Mouse (Mus musculus) adrenal gland, postnatal 36 days (tissue): ENCODE data around the gene Nnat. TPM values are rescaled to one million over a fixed set of nuclear protein-coding genes. Genes with fewer than 3 reads are reported as not detected.

Experiments used
- DNase-seq, 2 experiments: peaks; one replicate each; pipeline ENCODE4 v3.0.0; 2021; ENCODE audit warnings: mixed read lengths in 1 of 2
- long read RNA-seq, 2 experiments: library from polyadenylated mRNA; stranded (forward); transcript quantifications; one replicate each; pipeline ENCODE4 v2.0.0; 2021; ENCODE audit warnings: borderline sequencing depth in 2 of 2
- total RNA-seq, 2 experiments: library from RNA; stranded (reverse); gene quantifications; 2 replicates each; pipeline ENCODE4 v1.2.3; 2021

The Nnat gene
- 10 to 100 TPM; 50.0 to 97.9 TPM for total RNA-seq
- long read RNA-seq, experiment 1, transcript Nnat-202 (3 exons, 1,213 nt): major isoform, 20 of 52 reads
- long read RNA-seq, experiment 1, transcript Nnat-205 (2 exons, 1,146 nt): minor isoform, 7 of 52 reads
- long read RNA-seq, experiment 1, partial matches to known transcripts: 0 of 52 reads
- long read RNA-seq, experiment 1, other reads (novel, unspliced or antisense): 24 of 52 reads
- long read RNA-seq, experiment 2, transcript Nnat-202 (3 exons, 1,213 nt): major isoform, 16 of 34 reads
- long read RNA-seq, experiment 2, partial matches to known transcripts: 0 of 34 reads
- long read RNA-seq, experiment 2, other reads (novel, unspliced or antisense): 12 of 34 reads

DNA sequence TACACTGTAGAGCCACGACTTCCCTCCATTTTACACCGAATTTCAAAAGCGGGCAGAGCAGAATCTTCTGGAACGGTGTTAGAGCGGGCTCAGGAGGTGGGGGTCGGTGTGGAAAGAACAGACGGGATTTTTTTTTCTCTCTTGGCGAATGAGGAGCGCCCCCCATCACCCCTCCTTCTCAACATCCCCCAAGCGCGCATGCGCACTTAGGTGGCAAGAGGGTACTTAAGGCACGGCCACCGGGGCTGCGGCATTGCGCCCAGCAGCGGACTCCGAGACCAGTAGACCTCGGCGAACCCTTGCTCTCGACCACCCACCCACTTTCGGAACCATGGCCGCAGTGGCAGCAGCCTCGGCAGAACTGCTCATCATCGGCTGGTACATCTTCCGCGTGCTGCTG lies at the start of gene Nnat:
Nnat (plus strand) TSS at position 221 of the 400 bp plus-strand sequence.
- DNase-seq: no peak

DNA sequence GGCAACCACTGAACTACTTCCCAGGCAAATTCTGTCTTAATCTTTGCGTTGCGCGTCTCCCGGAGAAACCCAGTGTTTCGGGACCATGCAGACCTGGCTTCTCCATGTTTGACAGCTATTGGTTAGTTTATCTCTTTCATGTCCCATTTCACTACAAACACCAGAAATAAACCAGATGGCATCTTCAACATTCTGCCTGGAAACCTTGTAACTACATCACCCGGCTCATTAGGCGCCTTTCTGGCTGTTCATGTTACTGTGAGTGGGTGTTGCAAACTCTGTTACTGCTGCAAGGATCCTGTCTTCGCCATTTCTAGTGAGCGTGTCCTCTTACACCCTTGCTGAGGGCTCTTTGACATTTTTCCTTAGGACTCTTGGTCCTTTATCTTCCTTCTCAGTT lies 47.0 kb upstream of the Nnat start:
- DNase-seq: no peak

DNA sequence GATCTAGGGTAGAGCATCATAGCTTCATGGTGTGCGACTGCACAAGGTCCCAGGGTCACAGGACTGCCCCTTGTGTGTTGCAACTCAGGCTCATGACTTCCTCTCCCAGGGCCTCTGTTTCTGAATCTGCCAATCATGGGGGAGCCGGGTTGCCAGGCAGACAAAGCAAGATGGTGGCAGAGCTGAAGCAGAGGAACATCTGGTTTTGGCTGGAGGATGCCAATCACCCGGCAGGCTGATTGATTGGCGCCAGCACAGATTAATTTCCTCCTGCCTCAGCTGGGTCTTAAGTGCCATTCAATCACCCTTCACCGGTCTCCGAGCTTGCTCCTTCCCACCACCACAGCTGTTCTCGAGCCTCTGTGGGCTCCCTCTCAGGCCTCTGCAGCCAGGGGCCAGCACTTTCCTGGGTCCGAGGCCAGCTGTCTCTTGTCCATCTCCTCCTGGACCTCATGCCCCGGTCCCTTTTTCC lies 46.1 kb upstream of the Nnat start:
- DNase-seq: peak; percentile 35 to 45

DNA sequence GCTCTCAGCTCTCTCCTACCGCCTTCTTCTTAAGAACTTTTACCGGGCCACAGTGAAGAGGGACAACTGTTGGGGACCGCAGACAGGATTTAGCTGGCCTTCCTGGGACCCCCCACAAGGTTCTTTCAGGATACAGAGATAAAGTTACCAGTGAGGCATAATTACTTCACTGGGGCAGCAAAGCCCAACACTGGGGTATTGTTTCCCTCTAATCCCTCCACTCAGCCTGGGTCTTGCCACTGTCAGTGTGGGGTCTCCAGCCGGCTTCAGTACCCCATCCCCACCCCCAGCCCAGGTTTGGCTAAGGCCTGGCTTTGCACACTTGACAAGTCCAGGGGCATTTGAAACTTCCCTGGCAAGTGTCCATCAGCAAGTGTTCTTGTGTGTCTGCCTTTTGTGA lies 45.5 kb upstream of the Nnat start:
- no peak for DNase-seq

DNA sequence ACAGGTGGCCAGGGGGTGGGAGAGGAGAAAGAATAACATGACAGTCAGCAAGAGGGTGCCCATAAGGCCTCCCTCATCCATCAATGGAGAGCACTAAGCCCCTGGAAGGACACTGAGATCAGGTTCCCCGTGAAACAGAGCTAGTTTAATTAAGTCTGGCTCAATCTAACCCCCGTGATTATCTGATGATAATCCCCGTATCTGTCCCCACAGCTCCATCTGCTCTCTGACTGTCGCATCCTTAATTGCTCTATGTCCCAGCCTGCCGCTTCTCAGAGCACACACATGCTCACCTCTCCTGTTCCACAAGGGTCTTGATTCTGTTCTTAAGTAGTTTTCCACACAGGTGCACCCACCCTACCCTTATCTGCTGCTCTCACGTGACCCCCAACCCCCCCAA lies 42.4 kb upstream of the Nnat start:
- DNase-seq: no peak

DNA sequence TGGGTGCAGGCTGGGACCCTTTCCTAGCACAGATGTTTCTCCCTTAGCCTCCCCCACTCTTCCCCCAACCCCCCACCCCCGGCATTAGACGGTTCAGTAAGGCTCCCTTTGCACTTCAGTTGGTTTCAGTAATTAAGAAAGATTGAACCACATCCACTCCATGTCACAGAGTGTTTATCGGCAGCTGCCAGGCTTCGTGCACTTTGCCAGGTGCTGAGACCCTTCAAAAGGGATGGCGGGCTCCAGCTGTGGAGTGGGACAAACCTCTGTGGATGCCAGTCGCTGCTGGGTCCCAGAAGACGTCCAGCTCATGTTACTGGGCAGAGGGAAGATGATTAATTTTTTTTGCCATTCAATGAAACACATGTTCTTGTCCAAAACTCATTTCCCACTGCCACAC lies 41.4 kb upstream of the Nnat start:
- DNase-seq: no peak

DNA sequence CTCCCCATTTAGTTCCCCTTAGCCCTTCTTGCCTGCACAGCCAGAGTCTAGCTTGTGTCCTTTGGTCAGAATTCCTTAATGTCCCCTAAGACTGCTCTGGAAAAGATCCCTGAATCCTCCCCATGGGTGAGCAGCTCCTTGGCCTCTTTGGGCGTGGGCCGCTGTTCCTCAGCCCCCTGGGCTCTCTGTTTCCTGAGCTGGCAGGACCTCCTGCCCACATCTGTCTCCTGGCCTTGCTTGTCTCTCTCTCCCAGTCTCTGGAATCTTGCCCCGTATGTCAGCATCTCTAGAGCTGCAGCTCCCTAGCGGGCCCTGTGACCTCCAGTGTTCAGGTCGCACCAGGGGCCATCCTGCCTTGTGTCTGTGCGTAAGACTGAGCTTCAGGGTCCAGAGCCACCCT lies 40.4 kb upstream of the Nnat start:
- no peak for DNase-seq

DNA sequence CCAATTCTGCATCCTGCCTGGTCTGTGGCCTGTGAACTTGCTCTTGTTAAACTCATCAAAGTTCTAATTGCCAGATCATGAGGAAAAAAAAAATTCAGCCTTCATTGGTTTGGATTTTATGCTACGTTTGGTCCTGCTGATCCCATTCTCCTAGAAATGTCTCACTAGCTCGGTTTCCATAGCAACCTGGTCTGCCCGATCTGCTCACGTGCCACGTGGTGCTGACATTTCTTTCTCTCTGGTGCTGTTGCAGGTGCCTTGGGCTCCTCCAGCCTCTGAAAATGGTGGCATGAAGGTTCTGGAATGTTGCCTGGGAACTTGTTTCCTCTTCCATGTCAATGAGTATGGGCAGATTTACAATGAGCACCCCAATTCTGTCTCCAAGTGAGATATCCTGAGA lies 39.4 kb upstream of the Nnat start:
- peak; percentile 20 to 34 for DNase-seq

DNA sequence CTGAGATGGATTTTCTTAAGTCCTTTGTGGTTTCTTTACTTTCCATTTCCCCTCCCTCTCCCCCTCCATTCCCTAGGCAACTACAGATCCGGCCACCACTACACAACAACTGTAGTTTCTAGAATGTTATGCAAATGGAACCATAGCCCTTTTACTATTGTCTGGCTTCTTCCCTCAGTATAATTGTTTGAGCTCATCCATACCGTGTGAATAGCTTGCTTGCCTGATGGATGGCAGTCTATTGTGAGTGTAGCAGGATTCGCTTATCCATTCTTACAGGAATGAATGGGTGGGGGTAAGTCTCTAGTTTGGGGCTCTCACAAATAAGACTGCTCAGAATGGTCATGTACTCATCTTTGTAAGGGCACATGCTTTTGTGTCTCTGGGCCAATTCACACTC lies 37.3 kb upstream of the Nnat start:
- no peak for DNase-seq

DNA sequence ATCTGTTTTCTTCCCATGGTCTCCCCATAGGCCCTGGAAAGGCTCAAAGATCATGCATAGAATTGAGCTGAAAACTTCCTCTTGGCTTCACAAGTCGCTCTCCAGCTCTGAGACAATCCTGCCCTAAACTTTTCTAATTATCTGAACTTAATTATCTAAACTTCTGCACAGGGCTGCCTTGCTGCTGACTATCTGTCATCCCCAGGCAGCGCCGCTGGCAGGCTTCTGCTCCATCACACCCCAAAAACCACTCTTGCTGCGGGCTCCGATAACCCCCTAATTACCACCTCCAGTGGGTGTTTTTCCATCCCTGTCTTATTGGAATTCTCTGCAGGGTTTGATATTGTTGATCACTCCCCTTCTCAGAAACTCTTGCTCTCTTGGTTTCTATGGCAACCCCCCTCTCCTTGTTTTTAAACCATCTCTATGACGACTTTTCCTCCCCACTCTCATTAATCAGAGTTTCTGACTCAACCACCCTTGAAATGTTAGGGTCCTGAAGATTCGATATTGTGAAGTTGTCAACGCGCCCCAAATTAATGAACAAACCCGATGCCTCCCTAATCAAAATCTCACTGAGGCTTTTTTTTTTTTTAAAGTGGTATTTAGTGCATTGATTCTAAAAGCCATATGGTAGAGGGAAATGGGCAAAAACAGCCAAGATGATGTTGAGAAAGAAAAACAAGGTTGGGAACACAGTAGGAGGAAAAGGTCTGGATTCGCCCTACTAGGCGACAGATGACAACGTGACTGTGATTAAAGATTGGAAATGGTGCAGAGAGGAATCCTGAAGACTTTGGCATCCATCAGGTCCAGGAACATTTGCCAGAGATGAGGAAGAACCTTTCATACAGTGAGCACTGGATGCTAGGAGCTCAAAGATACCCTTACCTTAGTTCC lies 29.6 kb upstream of the Nnat start:
- no peak for DNase-seq

DNA sequence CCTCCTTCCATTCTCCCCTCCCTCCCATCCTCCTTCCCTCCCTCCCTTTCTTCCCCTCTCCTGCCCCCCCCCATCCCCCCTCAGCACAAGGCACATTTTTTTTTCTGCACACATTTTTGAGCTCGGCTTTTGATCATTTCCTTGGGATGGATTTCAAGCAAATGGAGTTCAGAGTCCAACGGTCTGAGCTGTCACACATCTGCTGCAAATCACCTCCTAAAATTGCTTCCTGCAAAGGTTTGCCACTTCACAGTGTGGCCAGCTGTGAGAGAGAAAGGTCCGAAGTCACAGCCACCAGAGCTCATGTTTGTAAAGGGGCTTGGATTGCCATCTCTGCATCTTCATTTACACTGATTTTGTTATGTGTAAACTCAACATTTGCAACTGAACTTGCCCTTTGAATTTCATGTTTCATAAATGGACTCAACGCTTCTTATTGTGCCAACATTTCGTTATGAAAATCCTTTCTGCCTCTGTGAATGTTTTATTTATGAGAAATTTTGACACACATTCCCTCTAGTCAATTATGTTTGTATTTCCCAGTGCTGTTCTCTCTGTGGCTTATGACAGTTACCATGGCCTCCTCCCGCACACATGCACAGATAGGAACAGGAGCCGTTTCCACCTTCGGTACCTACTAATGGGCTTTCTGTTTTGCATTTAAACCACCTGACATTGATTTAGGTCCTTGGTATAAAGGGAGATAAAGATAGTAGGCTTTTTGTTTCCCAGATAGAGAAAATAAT lies 28.0 kb upstream of the Nnat start:
- DNase-seq: no peak

DNA sequence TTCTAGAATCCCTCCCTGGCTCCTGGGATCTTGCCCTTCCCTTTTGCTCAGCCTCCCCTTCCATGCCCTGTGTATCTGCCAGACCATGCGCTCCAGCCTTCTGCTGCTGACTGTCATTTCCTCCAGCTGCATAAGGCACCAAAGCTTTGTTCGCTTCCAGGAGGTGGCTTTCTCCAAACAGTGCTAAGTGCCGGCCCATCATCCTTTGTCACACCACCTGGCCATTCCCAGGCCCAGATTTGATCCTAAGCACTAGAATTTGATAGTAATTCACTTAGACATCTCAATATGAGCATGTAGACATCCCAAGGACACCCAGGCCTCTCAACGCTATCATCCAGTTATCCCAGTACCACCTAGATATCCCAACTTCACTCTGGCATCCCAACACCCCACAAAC lies 25.7 kb upstream of the Nnat start:
- no peak for DNase-seq

DNA sequence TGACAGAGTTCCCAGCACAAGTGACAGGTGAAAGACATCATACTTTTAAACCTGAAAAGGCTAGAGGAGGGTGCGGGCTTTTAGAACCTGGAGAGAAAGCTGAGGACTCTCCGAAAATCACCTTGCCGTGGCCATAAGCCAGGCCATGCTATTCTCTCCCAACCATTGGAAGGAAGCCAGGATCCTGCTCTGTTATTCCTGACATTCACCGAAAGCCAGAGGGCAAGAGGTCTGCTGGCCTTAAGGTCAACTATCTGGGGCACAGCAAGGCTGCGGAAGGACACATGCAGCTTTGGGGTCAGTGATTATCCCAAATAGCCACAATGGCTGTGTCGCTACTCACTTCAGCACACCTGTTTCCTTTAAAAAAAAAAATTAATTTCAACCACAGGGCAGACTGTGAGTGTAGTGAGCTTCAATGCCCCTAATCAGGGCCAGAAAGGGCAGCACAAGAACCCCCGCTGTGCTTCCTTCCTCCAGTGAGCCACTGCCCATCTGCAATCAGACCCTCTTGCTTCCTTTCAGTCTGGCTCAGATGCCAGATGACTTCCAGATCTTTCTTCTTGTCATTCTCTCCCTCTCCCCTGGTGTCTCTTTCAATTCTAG lies 23.3 kb upstream of the Nnat start:
- no peak for DNase-seq

DNA sequence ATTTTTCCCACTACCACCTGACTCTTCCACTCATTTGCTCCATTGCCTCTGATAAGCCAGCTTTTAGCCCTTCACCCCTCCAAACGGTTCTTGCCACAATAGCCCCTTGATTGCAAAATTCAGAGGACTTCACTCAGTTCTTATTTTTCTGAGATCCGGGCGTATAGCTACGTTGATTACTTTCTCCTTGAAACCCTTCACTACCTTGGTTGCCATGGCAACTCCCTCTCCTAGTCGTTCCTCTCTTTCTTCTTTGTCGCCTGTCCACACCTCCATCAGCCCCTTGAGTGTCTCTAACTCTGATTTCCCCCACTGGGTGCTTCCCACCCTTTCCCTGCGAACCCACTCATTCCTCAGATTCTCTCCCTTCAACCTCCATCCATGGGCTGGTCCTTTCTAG lies 22.8 kb upstream of the Nnat start:
- no peak for DNase-seq

DNA sequence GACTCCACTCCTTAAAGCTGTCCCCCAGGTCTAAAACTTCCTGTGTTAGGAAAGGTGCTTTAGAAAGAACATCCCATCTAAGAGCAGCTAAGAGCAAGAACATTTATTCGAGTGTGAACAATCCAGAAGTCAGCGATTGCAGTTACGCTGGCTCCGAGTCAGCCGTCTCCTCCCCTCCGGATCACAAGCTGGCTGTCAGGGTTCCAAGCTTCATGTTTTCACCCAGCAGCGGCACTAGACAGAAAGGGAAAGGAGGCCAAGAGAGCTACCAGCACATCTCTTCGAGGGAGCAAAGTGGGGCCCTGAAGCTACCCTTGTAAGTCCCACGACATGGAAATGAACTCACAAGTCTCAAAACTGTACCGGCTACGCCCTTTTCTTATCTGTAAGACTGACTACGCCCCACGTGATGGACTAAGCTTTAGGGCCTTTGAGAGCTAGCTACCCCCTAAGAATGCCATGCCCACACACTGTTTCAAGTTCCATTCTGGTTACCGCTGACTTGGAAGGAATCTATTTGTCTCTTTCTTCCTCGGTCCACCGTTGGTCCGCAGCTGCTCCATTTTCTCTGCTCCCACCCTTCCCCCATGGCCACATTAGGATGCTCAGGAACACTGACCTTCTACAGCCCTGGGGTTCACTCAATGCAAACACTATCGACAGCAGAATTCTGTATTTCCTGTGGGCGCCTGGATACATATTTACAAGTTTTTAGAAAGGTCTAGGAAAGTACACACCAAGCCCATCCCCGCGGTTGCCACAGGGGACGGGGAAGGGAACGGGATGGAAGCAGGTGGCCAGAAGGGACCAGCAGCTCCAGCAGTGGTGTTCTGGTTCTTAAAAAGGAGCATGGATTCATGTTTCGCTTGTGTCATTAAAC lies 19.6 kb upstream of the Nnat start:
- DNase-seq: peak in 1 of 2 experiments; percentile 51

DNA sequence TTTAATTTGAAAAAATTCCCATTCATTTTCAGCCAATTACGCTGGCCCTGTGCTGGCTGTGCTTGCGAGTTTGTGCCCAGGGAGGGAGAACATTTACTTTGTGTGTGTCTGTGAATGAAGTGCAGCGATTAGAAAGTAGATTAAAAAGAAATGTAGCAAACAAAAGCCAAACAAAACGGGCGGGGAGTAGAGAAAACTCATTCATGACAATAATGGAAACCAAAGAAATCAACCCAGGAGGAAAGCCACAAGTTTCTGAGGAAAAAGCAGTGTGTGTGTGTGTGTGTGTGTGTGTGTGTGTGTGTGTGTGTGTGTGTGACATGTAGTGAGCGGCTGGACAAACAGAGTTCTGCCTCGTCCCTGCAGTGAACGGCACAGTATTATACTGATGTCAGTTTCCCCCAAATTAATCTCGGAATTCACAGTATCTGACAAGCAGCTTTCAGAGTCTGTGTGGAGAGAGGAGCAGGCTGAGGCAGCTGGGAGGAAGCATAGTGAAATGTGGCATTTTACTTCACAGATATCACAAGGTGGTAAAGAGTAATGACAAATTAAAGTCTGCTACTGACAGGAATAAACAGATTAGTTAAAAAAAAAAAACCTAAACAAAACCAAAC lies 18.8 kb upstream of the Nnat start:
- DNase-seq: no peak

DNA sequence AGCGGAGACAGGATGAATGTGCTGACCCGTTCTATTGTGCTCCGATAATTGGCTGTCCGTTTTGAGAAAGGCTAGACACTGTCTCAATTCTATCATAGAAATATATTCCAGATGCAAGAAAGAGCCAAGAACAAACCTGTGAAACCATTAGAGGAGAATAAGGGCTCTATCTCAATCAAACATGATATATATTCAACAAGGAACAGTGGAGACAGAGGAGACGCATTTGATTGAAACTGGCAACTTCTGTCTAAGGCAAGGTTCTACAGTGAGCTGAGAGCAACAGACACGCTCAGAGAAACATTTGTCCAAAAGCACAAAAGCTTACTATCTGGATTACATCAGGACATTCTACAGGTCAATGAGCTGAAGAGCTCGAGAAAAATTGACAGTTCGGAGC lies 18.2 kb upstream of the Nnat start:
- no peak for DNase-seq

DNA sequence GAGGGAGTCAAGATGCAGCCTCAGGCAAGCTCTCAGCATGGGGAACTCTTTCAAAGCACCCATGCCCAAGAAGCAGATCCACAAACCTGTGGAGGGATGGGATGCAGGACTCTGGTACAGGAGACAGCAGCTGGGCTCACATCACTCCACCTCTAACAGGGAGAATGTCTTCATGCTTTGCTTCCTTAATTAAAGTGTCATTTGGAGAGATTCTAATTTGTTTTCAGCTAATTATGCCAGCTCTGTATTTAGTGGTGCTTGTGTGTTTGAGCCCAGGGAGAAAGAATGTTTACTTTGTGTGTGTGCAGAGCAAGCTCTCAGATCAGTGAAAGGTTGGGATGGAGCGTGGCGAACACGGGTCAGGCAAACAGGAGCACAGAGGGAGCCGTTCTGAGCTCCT lies 17.5 kb upstream of the Nnat start:
- no peak for DNase-seq

DNA sequence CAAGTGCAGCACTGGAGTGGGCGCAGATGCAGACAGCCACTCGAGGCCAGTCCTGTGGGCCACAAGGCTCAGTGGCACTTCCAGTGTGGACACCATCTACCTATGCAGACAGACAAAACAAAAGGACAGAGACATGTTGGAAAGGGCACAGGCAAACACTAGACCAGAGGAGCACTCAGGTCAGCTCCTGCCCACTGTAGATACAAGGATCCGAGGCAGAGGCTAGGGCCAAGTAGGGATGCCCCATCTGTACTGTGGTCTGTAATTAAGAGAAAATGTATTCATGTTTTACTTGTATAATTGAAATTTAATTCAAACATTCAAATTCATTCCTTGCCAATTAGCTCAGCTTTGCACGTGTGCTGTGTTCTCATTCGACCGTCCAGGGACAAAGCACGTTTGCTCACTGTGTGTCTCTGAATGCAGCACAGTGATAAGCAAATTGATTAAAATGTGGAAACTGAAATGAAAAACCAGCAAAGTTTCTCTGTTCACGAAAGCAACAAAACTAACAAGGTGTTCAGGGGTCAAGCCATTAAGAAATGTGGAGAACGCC lies 15.5 kb upstream of the Nnat start:
- DNase-seq: no peak

DNA sequence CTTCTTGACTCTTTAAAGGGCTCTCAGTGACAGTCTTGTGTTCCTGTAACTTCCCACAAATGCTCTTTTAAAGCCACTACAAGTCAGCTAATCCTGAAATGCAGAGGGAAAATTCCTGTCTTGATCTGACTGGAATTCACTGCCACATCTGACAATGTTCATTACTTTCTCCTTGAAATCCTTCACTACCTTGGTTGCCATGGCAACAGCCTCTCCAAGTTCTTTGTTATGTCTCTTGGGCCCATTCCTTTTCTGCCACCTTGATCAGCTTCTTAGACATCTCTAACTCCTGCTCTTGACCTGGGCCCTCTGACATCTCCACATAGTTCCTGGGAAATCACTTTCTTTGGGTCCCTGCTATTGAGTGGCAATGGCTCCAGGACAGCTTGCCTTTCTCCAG lies 13.2 kb upstream of the Nnat start:
- no peak for DNase-seq
